Mouse (Mus musculus) lung, adult 2 months (tissue): ENCODE results near the gene Jup. TPM values are rescaled to one million over a fixed set of nuclear protein-coding genes. Genes with fewer than 3 reads are reported as not detected.

Source experiments
- DNase-seq: peaks from one replicate; pipeline ENCODE4 v3.0.0; 2022
- H3K4me1 ChIP-seq: fragments of 200-500 bp; 2 replicates; pipeline ENCODE4 v1.6.1; 2011; ENCODE audit warnings: low read length; ENCODE audit not compliant: control insufficient read depth, insufficient read depth
- H3K4me3 ChIP-seq: fragments of 200-500 bp; replicated peaks from 2 replicates; pipeline ENCODE3; 2011; ENCODE audit warnings: low read depth, mild to moderate bottlenecking, control low read depth, low read length; ENCODE audit errors: extremely low read depth
- CTCF ChIP-seq: fragments of 200-500 bp; IDR thresholded peaks from 2 replicates; pipeline ENCODE4 v1.5.1; 2011; ENCODE audit warnings: mild to moderate bottlenecking, low read length, control low read depth; ENCODE audit not compliant: insufficient read depth
- POLR2A ChIP-seq: fragments of 200-500 bp; IDR thresholded peaks from 2 replicates; pipeline ENCODE4 v1.6.1; 2011; ENCODE audit warnings: low read depth, mild to moderate bottlenecking, control low read depth, low read length, borderline replicate concordance; ENCODE audit errors: extremely low read depth
- WGBS: fragments of 180-500 bp; shearing (Covaris S2); methylation state at CpG from one replicate; pipeline ENCODE4 v1.1.7; 2018; 5-methylcytosine and 5-hydroxymethylcytosine counted together
- polyA plus RNA-seq: library from polyadenylated mRNA; depleted of rRNA; stranded (reverse); fragments of >200 nt; gene quantifications from 2 replicates; pipeline ENCODE4 v1.2.3, GENCODE M21; 2012

The Jup gene
- polyA plus RNA-seq, 1 experiment: 631 TPM

DNA sequence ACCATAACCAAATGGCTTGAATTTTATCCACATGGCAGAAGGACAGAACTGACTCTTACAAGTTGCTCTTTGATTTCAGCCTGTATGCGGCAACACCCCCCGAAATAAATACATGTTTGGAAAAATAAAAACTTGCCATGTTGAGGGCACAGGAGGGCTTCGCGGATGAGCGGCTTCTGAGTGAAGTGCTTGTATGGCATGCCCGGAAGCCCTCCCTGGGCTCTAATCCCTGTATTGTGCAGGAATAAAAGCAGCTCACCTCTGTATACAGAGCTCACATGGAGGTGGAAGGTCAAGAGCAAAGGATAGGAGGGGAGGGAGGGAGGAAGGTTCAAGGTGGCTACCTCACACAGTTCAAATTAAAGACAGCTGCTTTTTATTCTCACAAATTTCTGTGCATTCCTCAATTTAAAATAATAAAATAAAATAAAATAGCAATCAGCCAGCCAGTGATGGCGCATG lies 5.6 kb downstream of the Jup start:
- WGBS: 71% methylated on average over 7 of the region's 7 CpGs
- no peak overlapping the region for H3K4me3 ChIP-seq
- no peak for TF ChIP-seq CTCF
- peaks cover 67% of the 10 kb centered on the region for H3K4me1 ChIP-seq
- DNase-seq: no peak

DNA sequence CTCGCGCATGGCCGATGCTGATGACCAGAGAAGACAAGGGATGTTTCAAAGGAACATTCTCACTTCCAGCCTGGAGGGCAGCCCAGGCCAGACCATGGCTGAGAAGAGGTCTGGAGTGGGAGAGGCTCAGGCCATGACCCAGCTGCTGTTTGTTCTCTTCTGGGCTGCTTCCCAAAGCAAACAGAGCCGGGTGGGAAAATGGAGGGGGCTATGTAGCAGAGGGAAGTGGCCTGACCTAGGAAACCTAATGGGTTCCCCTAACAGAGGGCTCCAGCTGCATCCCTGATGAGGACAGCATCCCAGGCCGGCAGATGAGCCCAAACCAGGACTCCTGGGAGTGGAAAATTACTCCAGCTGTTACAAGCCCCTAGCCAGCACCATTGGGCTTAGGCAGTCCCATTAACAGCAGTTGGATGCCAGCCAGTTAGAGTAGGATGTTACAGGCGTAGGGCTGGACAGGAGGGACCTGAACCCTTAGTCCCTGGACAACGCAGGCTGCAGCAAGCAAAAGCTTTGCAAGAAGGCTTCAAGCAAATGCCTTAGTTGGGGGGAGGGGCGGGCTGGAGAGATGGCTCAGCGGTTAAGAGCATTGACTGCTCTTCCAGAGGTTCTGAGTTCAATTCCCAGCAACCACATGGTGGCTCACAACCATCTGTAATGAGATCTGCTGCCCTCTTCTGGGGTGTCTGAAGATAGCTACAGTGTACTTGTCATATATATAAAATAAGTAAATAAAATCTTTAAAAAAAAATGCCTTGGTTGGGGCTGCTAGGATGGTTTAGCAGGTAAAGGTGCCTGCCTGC lies 6.3 kb downstream of the Jup start:
- peak; percentile 75 for DNase-seq
- Histone ChIP-seq H3K4me3 (no peak overlapping the region), H3K4me1 (peaks cover 71% of the 10 kb centered on the region)
- TF ChIP-seq CTCF (no peak), POLR2A (peak; percentile 50; the same call in 1 of the 2 replicates)
- WGBS: 21% methylated on average over 9 of the region's 9 CpGs

DNA sequence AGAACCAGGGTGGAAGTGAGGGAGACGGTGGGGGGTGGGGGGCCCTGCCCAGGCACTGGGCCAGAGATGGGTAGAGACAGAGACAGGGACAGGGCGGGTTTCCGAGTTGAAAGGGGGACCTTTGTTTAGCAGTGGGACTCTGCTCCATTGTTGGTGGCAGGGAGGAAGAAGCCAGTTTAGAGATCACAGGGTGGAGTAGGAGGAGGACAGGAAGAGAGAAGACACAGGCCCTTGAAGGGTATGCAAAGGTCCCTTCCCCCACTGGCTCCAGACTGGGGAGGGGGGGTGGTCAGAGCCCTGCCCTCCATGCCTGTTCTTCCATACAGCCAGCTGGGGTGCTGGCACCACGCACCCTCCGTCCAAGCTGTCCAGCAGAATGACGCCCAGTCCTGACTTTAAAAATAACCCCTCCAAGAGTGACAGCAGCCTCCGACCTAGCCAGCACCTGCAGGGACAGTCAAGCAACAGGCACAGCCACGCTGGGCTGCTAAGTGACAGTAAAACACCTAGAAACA lies 7.6 kb downstream of the Jup start:
- H3K4me3 ChIP-seq: peak overlapping the region; percentile 1
- TF ChIP-seq POLR2A: no peak
- TF ChIP-seq CTCF: no peak
- peaks cover 72% of the 10 kb centered on the region for H3K4me1 ChIP-seq
- 19% methylated on average over 8 of the region's 8 CpGs for WGBS
- peak; percentile 60 for DNase-seq

DNA sequence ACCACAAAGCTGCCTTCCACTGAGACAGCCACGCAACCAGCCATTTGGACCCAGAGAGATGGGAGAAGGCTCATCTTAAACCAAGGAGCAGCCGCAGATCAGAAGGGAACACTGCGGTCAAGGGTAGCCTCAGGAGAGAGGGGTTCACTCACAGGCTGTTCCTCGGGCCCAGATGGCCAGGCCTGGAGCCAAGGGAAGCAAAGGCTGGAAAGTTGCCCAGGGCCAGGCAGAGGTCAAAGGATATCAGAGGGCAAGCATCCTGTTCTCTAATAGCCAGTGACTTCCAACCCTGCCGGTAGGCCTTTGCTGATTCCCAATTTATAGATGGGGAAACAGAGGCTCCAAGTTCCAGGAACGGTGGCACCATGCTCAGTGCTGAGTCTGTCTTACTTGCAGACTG lies 9.0 kb downstream of the Jup start:
- WGBS: 28% methylated on average over 6 of the region's 6 CpGs
- DNase-seq: peak; percentile 67
- peaks cover 62% of the 10 kb centered on the region for H3K4me1 ChIP-seq
- TF ChIP-seq CTCF (no peak), POLR2A (no peak)
- peak overlapping the region; percentile 6 for H3K4me3 ChIP-seq

DNA sequence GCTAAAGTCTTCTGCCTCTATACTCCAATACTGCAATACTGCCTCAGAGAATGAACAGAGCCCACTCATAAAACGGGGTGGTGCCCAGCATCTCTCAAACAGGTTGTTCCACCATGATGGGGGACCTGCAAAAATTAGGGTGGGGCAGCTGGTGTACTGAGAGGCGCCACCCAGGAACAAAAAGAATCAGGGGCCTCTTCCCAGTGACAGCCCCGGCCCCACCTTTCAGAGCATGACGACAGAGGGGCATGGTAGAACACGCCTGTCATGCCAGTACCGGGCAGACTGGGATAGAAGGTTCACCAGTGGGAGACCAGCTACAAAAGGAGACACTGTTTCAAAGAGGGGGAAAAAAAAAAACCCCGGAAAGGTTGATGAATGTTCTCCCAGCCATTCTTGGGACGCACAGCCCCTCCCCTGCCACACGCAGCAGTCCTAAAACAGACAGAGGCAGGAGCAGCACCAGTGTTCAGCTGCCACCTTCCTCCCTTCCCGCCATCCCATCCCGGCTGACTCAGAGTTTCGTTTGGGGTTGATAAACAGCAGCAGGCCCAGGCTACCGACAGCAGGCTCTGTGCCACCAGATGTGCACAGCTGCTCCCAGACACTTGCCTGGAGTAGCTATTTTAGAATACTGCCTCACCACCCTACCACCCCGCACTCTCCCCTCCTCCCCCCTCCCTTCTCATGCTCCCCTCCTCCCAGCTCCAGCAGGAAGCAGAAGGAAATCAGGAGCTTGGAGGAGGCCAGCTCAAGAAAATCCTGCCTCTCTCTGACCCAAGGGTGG lies 9.8 kb downstream of the Jup start:
- DNase-seq: peak; percentile 42
- Histone ChIP-seq H3K4me3 (peak overlapping the region; percentile 6), H3K4me1 (peaks cover 55% of the 10 kb centered on the region)
- 18% methylated on average over 14 of the region's 14 CpGs for WGBS
- no peak for TF ChIP-seq POLR2A
- no peak for TF ChIP-seq CTCF

DNA sequence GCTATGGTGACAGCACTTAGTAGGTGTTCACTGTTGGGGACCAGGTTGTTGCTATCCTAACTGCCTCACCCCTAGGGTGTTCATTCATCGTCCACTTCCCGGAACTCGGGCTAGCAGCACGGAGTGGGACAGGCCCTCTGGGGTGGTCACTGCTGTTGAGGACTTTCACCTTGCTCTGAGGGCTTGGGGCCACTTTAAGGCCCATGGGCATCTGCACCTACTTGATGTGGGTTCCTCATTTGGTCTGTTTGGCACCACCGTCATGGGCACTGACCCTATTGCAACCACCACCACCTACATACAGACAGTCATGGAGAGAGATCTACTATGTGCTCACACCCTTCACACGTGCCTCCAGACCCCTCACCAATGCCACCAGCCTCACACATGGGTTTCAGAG lies 10.5 kb downstream of the Jup start:
- H3K4me1 ChIP-seq: peaks cover 48% of the 10 kb centered on the region

DNA sequence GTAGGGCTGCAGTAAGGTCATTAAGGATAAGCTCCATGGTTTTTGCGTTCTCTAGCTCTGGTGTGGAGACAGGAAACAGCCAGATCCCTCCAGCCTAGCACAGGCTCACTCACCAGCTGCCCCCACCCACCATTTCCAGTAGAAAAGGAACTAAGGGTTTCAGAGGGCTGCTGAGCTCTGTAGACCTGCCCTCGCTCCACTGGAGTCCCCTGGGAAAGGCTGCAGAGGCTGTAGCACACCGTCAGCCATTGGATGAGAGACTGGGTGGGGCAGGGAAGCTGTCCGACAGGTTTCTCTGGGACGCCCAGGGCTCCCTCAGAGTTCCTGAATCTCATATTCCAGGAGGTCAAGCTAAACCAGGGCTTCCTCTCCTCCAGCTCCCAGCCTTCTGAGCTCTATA lies 11.0 kb downstream of the Jup start:
- no peak for TF ChIP-seq CTCF
- TF ChIP-seq POLR2A: no peak
- Histone ChIP-seq H3K4me3 (no peak overlapping the region), H3K4me1 (peaks cover 44% of the 10 kb centered on the region)
- WGBS: 38% methylated on average over 5 of the region's 5 CpGs
- peak; percentile 65 for DNase-seq

More for the DNA sequence above, 10.5 kb downstream of the Jup start:
- WGBS: 51% methylated on average over 6 of the region's 6 CpGs
- TF ChIP-seq CTCF: no peak
- DNase-seq: no peak
- H3K4me3 ChIP-seq: no peak overlapping the region

DNA sequence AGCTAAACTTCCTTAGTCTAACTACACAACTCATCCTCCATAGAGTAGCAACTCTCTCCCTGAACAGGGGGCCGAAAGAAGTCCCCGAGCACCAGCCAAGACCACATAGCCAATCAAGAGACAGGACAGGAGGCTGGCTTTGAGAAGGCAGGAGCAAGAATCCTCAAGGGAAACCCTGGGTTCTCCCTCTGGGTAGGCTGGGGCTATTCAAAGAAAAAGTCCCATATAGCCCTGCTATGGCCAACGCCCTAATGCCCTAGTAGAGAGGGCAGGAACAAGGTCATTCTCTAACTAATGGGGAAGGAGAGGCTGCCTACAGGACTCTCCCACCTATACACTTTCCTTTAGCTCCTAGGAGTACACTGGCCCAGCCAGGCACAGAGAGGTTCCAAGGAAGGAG lies 12.5 kb downstream of the Jup start:
- Histone ChIP-seq H3K4me3 (no peak overlapping the region), H3K4me1 (peaks cover 30% of the 10 kb centered on the region)
- DNase-seq: no peak
- 84% methylated on average over 3 of the region's 3 CpGs for WGBS
- TF ChIP-seq POLR2A (no peak), CTCF (no peak)

DNA sequence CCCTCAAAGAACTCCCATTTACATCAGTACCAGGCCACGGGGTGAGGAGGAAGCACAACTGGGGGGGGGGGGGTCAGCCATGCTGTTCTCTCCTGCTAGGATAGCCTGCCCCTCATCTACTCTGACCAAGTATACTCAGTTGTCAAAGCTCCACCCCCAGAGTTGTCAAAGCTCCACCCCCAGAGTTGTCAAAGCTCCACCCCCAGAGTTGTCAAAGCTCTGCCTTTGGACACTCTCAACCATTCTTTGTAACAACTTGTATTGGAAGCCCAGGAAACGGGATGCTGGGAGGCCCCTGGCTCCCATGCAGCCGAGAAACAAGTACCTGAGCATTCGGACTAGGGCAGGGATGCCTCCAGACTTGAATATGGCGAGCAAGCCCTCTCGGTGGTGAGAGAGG lies 14.9 kb downstream of the Jup start:
- Histone ChIP-seq H3K4me3 (no peak overlapping the region), H3K4me1 (peaks cover 15% of the 10 kb centered on the region)
- TF ChIP-seq CTCF: no peak
- no peak for TF ChIP-seq POLR2A
- WGBS: 73% methylated on average over 6 of the region's 6 CpGs
- DNase-seq: no peak

DNA sequence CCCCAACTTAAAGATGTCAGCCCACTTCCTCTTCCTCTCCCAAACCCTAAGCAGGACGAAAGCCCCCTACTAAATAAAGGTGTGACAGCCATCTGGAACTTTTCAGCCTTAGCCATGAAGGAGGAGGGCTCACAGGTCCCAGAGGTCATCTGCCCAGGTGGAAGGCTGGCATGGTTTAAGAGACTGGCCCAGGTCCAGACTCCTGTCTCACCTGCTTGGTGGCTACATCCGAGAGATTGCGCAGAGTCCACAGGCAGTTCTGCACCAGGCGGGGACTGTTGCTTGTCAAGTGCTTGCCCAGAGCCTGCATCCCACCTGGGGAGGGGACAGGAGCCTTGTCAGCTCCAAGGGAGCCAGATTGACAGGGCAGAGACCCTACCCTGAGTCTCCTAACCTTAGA lies 18.3 kb downstream of the Jup start:
- H3K4me3 ChIP-seq: no peak overlapping the region
- WGBS: 81% methylated on average over 4 of the region's 4 CpGs
- peaks cover 6% of the 10 kb centered on the region; the same call in 1 of the 2 replicates for H3K4me1 ChIP-seq
- no peak for DNase-seq
- no peak for TF ChIP-seq CTCF
- TF ChIP-seq POLR2A: no peak
